Mouse (Mus musculus) B cell, adult 2 months (primary cell): ENCODE results near the gene Anapc15.

Source experiments
- DNase-seq, 2 experiments: peaks; one replicate each; pipeline ENCODE4 v3.0.0; 2022

The Anapc15 gene

GRCm38 (mm10) chr7:101900331-101901097, 37.0 kb downstream of the Anapc15 start:
- DNase-seq = no peak

GRCm38 (mm10) chr7:101901969-101902368, 38.5 kb downstream of the Anapc15 start:
- no peak for DNase-seq

- DNase-seq = peak; percentile 26 to 32
Measured at GRCm38 (mm10) chr7:101902846-101903245, 39.3 kb downstream of the Anapc15 start.

- DNase-seq = peak; percentile 99
Measured at GRCm38 (mm10) chr7:101905561-101906286, 42.2 kb downstream of the Anapc15 start, which contains the start of gene Lamtor1. Gene Lamtor1, plus strand, starts transcription at chr7:101905904.

GRCm38 (mm10) chr7:101906287-101906681, 42.8 kb downstream of the Anapc15 start, which contains the start of gene Tomt:
Gene Tomt, minus strand, starts transcription at chr7:101906359.
- DNase-seq = no peak

- peak; percentile 37 to 49 for DNase-seq
Measured at GRCm38 (mm10) chr7:101906696-101907095, 43.2 kb downstream of the Anapc15 start.

- DNase-seq = no peak
Measured at GRCm38 (mm10) chr7:101908367-101908766, 44.9 kb downstream of the Anapc15 start.

- no peak for DNase-seq
Measured at GRCm38 (mm10) chr7:101910138-101910537, 46.6 kb downstream of the Anapc15 start.

GRCm38 (mm10) chr7:101911982-101912381, 48.5 kb downstream of the Anapc15 start:
- DNase-seq = peak; percentile 21 to 25

GRCm38 (mm10) chr7:101918071-101918470, 54.6 kb downstream of the Anapc15 start:
- peak; percentile 72 to 75 for DNase-seq

GRCm38 (mm10) chr7:101925892-101926291, 62.4 kb downstream of the Anapc15 start:
- DNase-seq = peak in 1 of 2 experiments; percentile 28

- no peak for DNase-seq
Measured at GRCm38 (mm10) chr7:101928093-101928492, 64.6 kb downstream of the Anapc15 start.

- no peak for DNase-seq
Measured at GRCm38 (mm10) chr7:101932551-101932950, 69.0 kb downstream of the Anapc15 start.

GRCm38 (mm10) chr7:101933300-101933699, 69.8 kb downstream of the Anapc15 start:
- peak in 1 of 2 experiments; percentile 48 for DNase-seq

- DNase-seq = peak; percentile 95 to 97
Measured at GRCm38 (mm10) chr7:101933751-101934240, 70.3 kb downstream of the Anapc15 start, which contains the start of the genes Lrrc51 and Numa1. Gene Lrrc51, minus strand, starts transcription at chr7:101933895. Gene Numa1, plus strand, starts transcription at chr7:101934111.

GRCm38 (mm10) chr7:101935957-101936356, 72.4 kb downstream of the Anapc15 start:
- no peak for DNase-seq

GRCm38 (mm10) chr7:101936996-101937395, 73.5 kb downstream of the Anapc15 start:
- DNase-seq = no peak

GRCm38 (mm10) chr7:101937569-101937968, 74.1 kb downstream of the Anapc15 start:
- DNase-seq = no peak

GRCm38 (mm10) chr7:101938348-101938747, 74.8 kb downstream of the Anapc15 start:
- DNase-seq = no peak

- no peak for DNase-seq
Measured at GRCm38 (mm10) chr7:101939758-101940157, 76.2 kb downstream of the Anapc15 start.

- DNase-seq = peak; percentile 47 to 53
Measured at GRCm38 (mm10) chr7:101949008-101949407, 85.5 kb downstream of the Anapc15 start.
